Mouse (Mus musculus): Measurements from ENCODE around the gene Edem2.

DNA sequence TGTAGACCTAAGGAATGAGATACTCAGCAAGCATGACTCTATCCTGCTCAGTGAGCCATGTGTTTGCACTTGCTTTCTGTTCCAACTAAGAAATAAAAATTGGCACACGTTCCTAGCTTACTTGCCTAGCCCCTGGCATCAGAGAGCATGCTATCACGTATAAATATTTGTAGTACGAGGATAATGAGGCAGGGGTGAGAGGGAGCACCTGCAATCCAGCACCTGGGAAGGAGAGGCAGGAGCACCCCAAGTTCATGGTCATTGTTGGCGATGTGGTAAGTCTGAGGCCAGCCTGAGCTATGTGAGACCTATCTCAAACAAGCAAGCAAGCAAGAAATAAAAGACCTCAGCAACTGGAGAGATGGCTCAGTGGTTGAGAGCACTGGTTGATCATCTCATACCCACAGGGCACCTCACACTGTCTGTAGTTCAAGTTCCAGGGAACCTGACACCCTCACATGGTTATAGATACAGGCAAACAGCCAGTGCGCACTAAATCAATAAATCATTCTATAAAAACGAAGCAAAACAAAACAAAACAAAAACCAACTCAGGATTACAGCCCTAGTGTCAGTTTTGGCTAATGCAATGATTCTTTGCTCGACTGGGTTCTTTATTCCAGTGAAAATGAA is 1.4 kb downstream of the Edem2 start:
- TF ChIP-seq CTCF (IDR thresholded peaks at IDR 0.05; ENCODE audit: borderline replicate concordance, insufficient read depth, low read depth, low read length) (no peak), POLR2A (IDR thresholded peaks at IDR 0.05; ENCODE audit: borderline replicate concordance, insufficient read depth, low read length) (no peak)

All from cerebellum, adult 2 months (tissue).